Mouse (Mus musculus) MEL (cell line): ENCODE results near the gene Fbxw24.

Experiments used
- CTCF ChIP-seq, 3 experiments: IDR thresholded peaks in 2 of 3; conservative IDR thresholded peaks in 1 of 3; 2 replicates each; pipeline ENCODE4 v1.5.1; 2011 to 2012; ENCODE audit warnings: low read length in 3 of 3, low read depth in 2 of 3, mild to moderate bottlenecking in 2 of 3, improper control_type of control experiment in 1 of 3, inconsistent platforms in 1 of 3, mixed read lengths in 1 of 3, moderate library complexity in 1 of 3; ENCODE audit not compliant: control insufficient read depth in 1 of 3, insufficient read depth in 1 of 3, poor library complexity in 1 of 3, severe bottlenecking in 1 of 3
- RAD21 ChIP-seq: IDR thresholded peaks from 2 replicates; pipeline ENCODE4 v1.6.1; 2011; ENCODE audit warnings: mild to moderate bottlenecking, low read depth, low read length, improper control_type of control experiment

GRCm38 (mm10) chr9:109597226-109597625 is 28.6 kb downstream of the Fbxw24 start:
- TF ChIP-seq RAD21 (no peak), CTCF (IDR thresholded peaks at IDR 0.05 in 2 of 3, conservative IDR thresholded peaks at IDR 0.05 in 1 of 3; ENCODE audit: control insufficient read depth in 1 of 3, insufficient read depth in 1 of 3, low read depth in 2 of 3, low read length in 3 of 3, poor library complexity in 1 of 3, severe bottlenecking in 1 of 3) (no peak)
